Mouse (Mus musculus) lung, postnatal 10 days (tissue): ENCODE measurements at regions not wholly inside any gene's neighbourhood (a gene's known extent, or its start where the extent isn't known, plus 50 kb on each side); places are given as distances from the start of the nearest gene placed in this dataset.

ENCODE experiments used
- DNase-seq: peaks from one replicate; pipeline ENCODE4 v3.0.0; 2021

- no peak for DNase-seq
Observed at GRCm38 (mm10) chr1:92338589-92338988, 135.1 kb downstream of the Ndufa10 start.

GRCm38 (mm10) chr1:92337450-92337849 lies 136.2 kb downstream of the Ndufa10 start:
- no peak for DNase-seq

GRCm38 (mm10) chr1:92332248-92332584 lies 136.7 kb upstream of the Hdac4 start:
- DNase-seq: no peak

- DNase-seq: no peak
Observed at GRCm38 (mm10) chr1:92331559-92332247, 136.2 kb upstream of the Hdac4 start.

- no peak for DNase-seq
Observed at GRCm38 (mm10) chr1:92330181-92330580, 134.7 kb upstream of the Hdac4 start.

- DNase-seq: no peak
Observed at GRCm38 (mm10) chr1:92329491-92329890, 134.0 kb upstream of the Hdac4 start.

GRCm38 (mm10) chr1:92327141-92327540 lies 131.6 kb upstream of the Hdac4 start:
- DNase-seq: no peak

- DNase-seq: no peak
Observed at GRCm38 (mm10) chr1:92325281-92325680, 129.8 kb upstream of the Hdac4 start.

GRCm38 (mm10) chr1:92324091-92324950 lies 128.8 kb upstream of the Hdac4 start:
- DNase-seq: no peak

GRCm38 (mm10) chr1:92317131-92317530 lies 121.6 kb upstream of the Hdac4 start:
- no peak for DNase-seq

GRCm38 (mm10) chr1:92316191-92316723 lies 120.8 kb upstream of the Hdac4 start:
- DNase-seq: peak; percentile 24

GRCm38 (mm10) chr1:92313001-92313597 lies 117.6 kb upstream of the Hdac4 start:
- DNase-seq: no peak

GRCm38 (mm10) chr1:92309883-92310282 lies 114.4 kb upstream of the Hdac4 start:
- DNase-seq: no peak

GRCm38 (mm10) chr1:92309381-92309780 lies 113.9 kb upstream of the Hdac4 start:
- no peak for DNase-seq

GRCm38 (mm10) chr1:92308537-92308936 lies 113.0 kb upstream of the Hdac4 start:
- no peak for DNase-seq

- DNase-seq: no peak
Observed at GRCm38 (mm10) chr1:92306042-92306441, 110.5 kb upstream of the Hdac4 start.

- no peak for DNase-seq
Observed at GRCm38 (mm10) chr1:92299041-92299440, 103.5 kb upstream of the Hdac4 start.

- no peak for DNase-seq
Observed at GRCm38 (mm10) chr1:92292681-92293380, 97.3 kb upstream of the Hdac4 start.

GRCm38 (mm10) chr1:92286966-92287342 lies 91.5 kb upstream of the Hdac4 start:
- no peak for DNase-seq

- DNase-seq: no peak
Observed at GRCm38 (mm10) chr1:92286013-92286965, 90.8 kb upstream of the Hdac4 start.

- DNase-seq: no peak
Observed at GRCm38 (mm10) chr1:92284155-92284554, 88.7 kb upstream of the Hdac4 start.

- no peak for DNase-seq
Observed at GRCm38 (mm10) chr1:92277199-92277747, 81.8 kb upstream of the Hdac4 start.
